Mouse (Mus musculus): ENCODE data around the gene Rspry1.

Rspry1 gene

GRCm38 (mm10) chr8:94601607-94602385, at the start of gene Rspry1, which contains the start of gene Fam192a:
Gene Rspry1 (plus strand): TSS chr8:94601937.
Gene Fam192a (minus strand): TSS chr8:94601997.
- peak; percentile 99 for DNase-seq

- DNase-seq: no peak
Observed at GRCm38 (mm10) chr8:94552696-94553095, 49.0 kb upstream of the Rspry1 start.

- no peak for DNase-seq
Observed at GRCm38 (mm10) chr8:94557281-94557680, 44.5 kb upstream of the Rspry1 start.

GRCm38 (mm10) chr8:94561256-94561655, 40.5 kb upstream of the Rspry1 start:
- no peak for DNase-seq

GRCm38 (mm10) chr8:94564421-94564820, 37.3 kb upstream of the Rspry1 start:
- DNase-seq: no peak

- no peak for DNase-seq
Observed at GRCm38 (mm10) chr8:94566033-94566432, 35.7 kb upstream of the Rspry1 start.

GRCm38 (mm10) chr8:94566446-94567158, 35.1 kb upstream of the Rspry1 start:
- no peak for DNase-seq

- no peak for DNase-seq
Observed at GRCm38 (mm10) chr8:94567159-94567849, 34.4 kb upstream of the Rspry1 start.

- DNase-seq: no peak
Observed at GRCm38 (mm10) chr8:94568098-94568497, 33.6 kb upstream of the Rspry1 start.

GRCm38 (mm10) chr8:94569419-94569818, 32.3 kb upstream of the Rspry1 start:
- no peak for DNase-seq

- DNase-seq: no peak
Observed at GRCm38 (mm10) chr8:94571896-94572295, 29.8 kb upstream of the Rspry1 start.

- no peak for DNase-seq
Observed at GRCm38 (mm10) chr8:94574159-94574907, 27.4 kb upstream of the Rspry1 start.

- DNase-seq: no peak
Observed at GRCm38 (mm10) chr8:94575148-94575547, 26.6 kb upstream of the Rspry1 start.

- DNase-seq: no peak
Observed at GRCm38 (mm10) chr8:94581820-94582483, 19.8 kb upstream of the Rspry1 start.

- DNase-seq: no peak
Observed at GRCm38 (mm10) chr8:94582569-94582968, 19.2 kb upstream of the Rspry1 start.

- peak; percentile 46 for DNase-seq
Observed at GRCm38 (mm10) chr8:94584238-94584817, 17.4 kb upstream of the Rspry1 start.

- no peak for DNase-seq
Observed at GRCm38 (mm10) chr8:94591691-94592090, 10.0 kb upstream of the Rspry1 start.

GRCm38 (mm10) chr8:94594211-94594610, 7.5 kb upstream of the Rspry1 start:
- DNase-seq: no peak

GRCm38 (mm10) chr8:94600478-94600877, 1.3 kb upstream of the Rspry1 start:
- no peak for DNase-seq

GRCm38 (mm10) chr8:94601034-94601606, 617 bp upstream of the Rspry1 start:
- DNase-seq: no peak

- DNase-seq: peak; percentile 56
Observed at GRCm38 (mm10) chr8:94602471-94603131, 864 bp downstream of the Rspry1 start.
